Mouse (Mus musculus) urinary bladder, adult 18-20 months (tissue): ENCODE data around the gene Naa50.

Experiments used
- DNase-seq, 2 experiments: peaks; one replicate each; pipeline ENCODE4 v3.0.0; 2022; ENCODE audit warnings: low spot score in 2 of 2, mixed read lengths in 2 of 2

Naa50 gene

GRCm38 (mm10) chr16:44200146-44200545 lies 60.5 kb downstream of the Naa50 start:
- no peak for DNase-seq

GRCm38 (mm10) chr16:44204331-44204730 lies 64.7 kb downstream of the Naa50 start:
- DNase-seq: no peak

- no peak for DNase-seq
These were observed 66.3 kb downstream of the Naa50 start for GRCm38 (mm10) chr16:44205973-44206372.

GRCm38 (mm10) chr16:44210156-44211053 lies 70.8 kb downstream of the Naa50 start:
- no peak for DNase-seq

GRCm38 (mm10) chr16:44211054-44211414 lies 71.4 kb downstream of the Naa50 start:
- DNase-seq: no peak

GRCm38 (mm10) chr16:44212703-44213102 lies 73.1 kb downstream of the Naa50 start:
- DNase-seq: no peak
